Mouse (Mus musculus) brain, embryonic 14.5 days (tissue): ENCODE results near the gene Aldh1a2. TPM values are rescaled to one million over a fixed set of nuclear protein-coding genes. Genes with fewer than 3 reads are reported as not detected.

ENCODE experiments used
- DNase-seq: peaks from one replicate; pipeline ENCODE4 v3.0.0-alpha.2; 2011; ENCODE audit warnings: low read depth
- CTCF ChIP-seq: fragments of 200-500 bp; IDR thresholded peaks from 2 replicates; pipeline ENCODE4 v1.5.1; 2012; ENCODE audit warnings: inconsistent platforms, mild to moderate bottlenecking, moderate library complexity, borderline replicate concordance; ENCODE audit not compliant: insufficient read depth, insufficient read length; ENCODE audit errors: extremely low read depth
- POLR2A ChIP-seq: fragments of 200-500 bp; IDR thresholded peaks from 2 replicates; pipeline ENCODE4 v1.6.1; 2012; ENCODE audit warnings: mild to moderate bottlenecking, inconsistent platforms, borderline replicate concordance; ENCODE audit not compliant: poor library complexity, insufficient read depth, insufficient read length, severe bottlenecking; ENCODE audit errors: extremely low read depth
- polyA plus RNA-seq: library from polyadenylated mRNA; depleted of rRNA; stranded (reverse); fragments of >200 nt; gene quantifications from 2 replicates; pipeline ENCODE4 v1.2.3, GENCODE M21; 2012; rRNA removed

The Aldh1a2 gene
- 7.4 and 11.6 TPM in 2 replicates for polyA plus RNA-seq

GRCm38 (mm10) chr9:71215248-71216035 is at the start of gene Aldh1a2:
Aldh1a2 (plus strand) TSS chr9:71215789.
- DNase-seq = peak; percentile 61
- no peak for TF ChIP-seq POLR2A
- TF ChIP-seq CTCF = peak; percentile 57

GRCm38 (mm10) chr9:71166019-71166705 is 49.4 kb upstream of the Aldh1a2 start:
- TF ChIP-seq POLR2A (no peak), CTCF (no peak)
- DNase-seq = no peak

- TF ChIP-seq CTCF (no peak), POLR2A (no peak)
These were observed 48.6 kb upstream of the Aldh1a2 start for GRCm38 (mm10) chr9:71166871-71167465.

GRCm38 (mm10) chr9:71167473-71168215 is 47.9 kb upstream of the Aldh1a2 start:
- TF ChIP-seq CTCF (no peak), POLR2A (no peak)
- DNase-seq = peak; percentile 88

More at GRCm38 (mm10) chr9:71166871-71167465, 48.6 kb upstream of the Aldh1a2 start:
- peak; percentile 76 for DNase-seq

GRCm38 (mm10) chr9:71168511-71168910 is 47.1 kb upstream of the Aldh1a2 start, which contains the start of gene Aqp9:
Aqp9 (minus strand) TSS chr9:71168682.
- TF ChIP-seq POLR2A = no peak
- no peak for TF ChIP-seq CTCF
- DNase-seq = peak; percentile 67

GRCm38 (mm10) chr9:71173533-71173932 is 42.1 kb upstream of the Aldh1a2 start:
- TF ChIP-seq CTCF = no peak
- no peak for DNase-seq

- DNase-seq = no peak
- TF ChIP-seq CTCF (no peak), POLR2A (no peak)
These were observed 41.1 kb upstream of the Aldh1a2 start for GRCm38 (mm10) chr9:71174316-71174975.

- DNase-seq = peak; percentile 13
- TF ChIP-seq POLR2A = no peak
- no peak for TF ChIP-seq CTCF
These were observed 39.9 kb upstream of the Aldh1a2 start for GRCm38 (mm10) chr9:71175686-71176085.

GRCm38 (mm10) chr9:71179276-71179896 is 36.2 kb upstream of the Aldh1a2 start:
- TF ChIP-seq POLR2A = no peak
- TF ChIP-seq CTCF = no peak
- DNase-seq = no peak
